Mouse (Mus musculus): ENCODE results near the gene Ttll5. TPM values are rescaled to one million over a fixed set of nuclear protein-coding genes. Genes with fewer than 3 reads are reported as not detected.

Gene Ttll5
- total and polyA plus RNA-seq, 3 experiments = 7.4 to 18.5 TPM; not detected in 1

DNA sequence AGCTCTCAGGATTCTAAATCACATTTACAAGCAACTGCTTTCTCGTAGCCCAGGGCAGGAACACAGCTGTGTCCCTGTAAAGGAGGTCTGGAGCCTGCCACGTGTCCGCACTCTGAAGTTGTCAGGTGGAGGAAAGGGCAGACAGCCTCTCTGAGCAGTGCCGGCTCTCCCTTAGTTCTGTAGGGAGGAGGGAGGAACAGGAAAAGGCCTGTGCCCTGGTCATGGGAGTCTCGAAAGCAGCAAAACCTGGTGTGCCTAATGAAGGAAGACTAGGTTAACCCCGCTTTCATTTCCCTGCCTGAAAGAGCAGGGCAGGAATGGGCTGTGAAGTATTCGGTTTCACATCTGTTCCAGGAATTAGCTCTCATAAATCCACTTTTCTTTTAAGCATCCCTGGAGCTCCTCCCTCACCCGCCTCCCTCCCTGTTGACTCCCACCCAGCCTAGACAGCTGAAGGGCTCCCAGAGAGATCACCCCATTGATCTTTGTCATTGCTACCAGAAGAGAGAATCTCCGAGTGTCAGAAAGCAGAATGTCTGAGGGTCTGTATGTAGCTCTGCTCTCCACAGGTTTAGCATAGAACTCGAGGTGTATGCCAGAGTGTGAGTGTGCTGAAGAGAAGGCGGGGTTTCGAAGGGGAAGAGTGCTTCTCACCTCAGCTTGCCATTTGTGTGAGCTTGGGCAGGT, 212.9 kb downstream of the Ttll5 start:
- Histone ChIP-seq H3K27ac (ENCODE audit: control insufficient read depth, low read depth, low read length) (no peak overlapping the region), H3K27me3 (ENCODE audit: control insufficient read depth in 1 of 2, insufficient read depth in 2 of 2, low read length in 2 of 2) (no peaks in the 10 kb centered on the region), H3K9ac (ENCODE audit: control insufficient read depth, low read depth, low read length, poor library complexity, severe bottlenecking) (no peak overlapping the region), H3K36me3 (ENCODE audit: control insufficient read depth in 1 of 2, insufficient read depth in 2 of 2, low read length in 2 of 2) (no peaks in the 10 kb centered on the region), H3K79me2 (ENCODE audit: control insufficient read depth, insufficient read depth, low read length, poor library complexity) (no peaks in the 10 kb centered on the region), H3K9me3 (replicated peaks; ENCODE audit: insufficient read depth, low read length) (no peaks in the 10 kb centered on the region), H3K4me3 (ENCODE audit: control insufficient read depth in 1 of 2, insufficient read depth in 1 of 2, low read depth in 2 of 2, low read length in 2 of 2) (no peak overlapping the region), H3K4me1 (ENCODE audit: control insufficient read depth in 1 of 2, insufficient read depth in 2 of 2, low read length in 2 of 2) (no peaks in the 10 kb centered on the region)
- no peak for TF ChIP-seq MAZ (IDR thresholded peaks at IDR 0.05; ENCODE audit: low read depth, low read length)
- no peak for TF ChIP-seq POLR2AphosphoS2 (IDR thresholded peaks at IDR 0.05; ENCODE audit: low read length)
- no peak for TF ChIP-seq TAL1 (IDR thresholded peaks at IDR 0.05; ENCODE audit: low read length)
- TF ChIP-seq E2F4 (IDR thresholded peaks at IDR 0.05; ENCODE audit: borderline replicate concordance, low read depth, low read length) = no peak
- no peak for TF ChIP-seq MYC (IDR thresholded peaks at IDR 0.05; ENCODE audit: low read depth, low read length)
- TF ChIP-seq USF2 (IDR thresholded peaks at IDR 0.05; ENCODE audit: borderline replicate concordance in 1 of 2, insufficient read depth in 1 of 2, low read depth in 1 of 2, low read length in 2 of 2) = no peak
- no peak for TF ChIP-seq SMC3 (IDR thresholded peaks at IDR 0.05; ENCODE audit: low read depth, low read length)
- TF ChIP-seq USF1 (IDR thresholded peaks at IDR 0.05; ENCODE audit: low read depth, low read length) = no peak
- no peak for TF ChIP-seq GABPA (IDR thresholded peaks at IDR 0.05; ENCODE audit: low read depth, low read length)
- no peak for TF ChIP-seq UBTF (IDR thresholded peaks at IDR 0.05; ENCODE audit: borderline replicate concordance, insufficient read depth, low read depth, low read length)
- TF ChIP-seq ZMIZ1 (IDR thresholded peaks at IDR 0.05; ENCODE audit: low read depth, low read length) = no peak
- TF ChIP-seq CHD1 (IDR thresholded peaks at IDR 0.05; ENCODE audit: low read depth, low read length) = no peak
- no peak for TF ChIP-seq MAX (IDR thresholded peaks at IDR 0.05; ENCODE audit: low read length)
- no peak for TF ChIP-seq RAD21 (IDR thresholded peaks at IDR 0.05; ENCODE audit: low read depth, low read length)
- no peak for DNase-seq (ENCODE audit: low read depth, low spot score)

DNA sequence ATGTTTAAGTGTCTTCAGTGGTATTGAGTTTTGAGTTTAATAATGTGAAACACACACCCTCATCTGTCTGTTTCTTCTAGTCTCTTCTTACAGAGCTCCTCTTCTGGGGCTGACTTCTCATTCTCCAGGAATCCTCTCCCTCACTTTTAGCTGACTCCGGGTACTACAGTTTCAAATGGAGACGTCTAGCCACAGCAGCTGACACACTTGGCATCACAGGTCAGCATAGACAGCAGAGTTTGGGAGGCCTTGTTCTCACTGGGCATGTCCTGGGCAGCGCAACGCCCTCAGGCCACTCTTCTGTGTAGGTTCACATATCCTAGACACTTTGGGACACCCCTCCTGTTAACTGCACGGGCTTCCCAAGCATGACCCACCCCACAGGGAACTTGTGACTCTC, 214.6 kb downstream of the Ttll5 start:
- H3K27me3 ChIP-seq (ENCODE audit: control insufficient read depth in 1 of 2, insufficient read depth in 2 of 2, low read length in 2 of 2) = no peaks in the 10 kb centered on the region
- no peak for DNase-seq (ENCODE audit: low read depth, low spot score)
- no peak for TF ChIP-seq ZKSCAN1 (IDR thresholded peaks at IDR 0.05; ENCODE audit: low read depth, low read length)
- no peak for TF ChIP-seq JUND (IDR thresholded peaks at IDR 0.05; ENCODE audit: low read depth, low read length)
- TF ChIP-seq MAZ (IDR thresholded peaks at IDR 0.05; ENCODE audit: low read depth, low read length) = no peak
- TF ChIP-seq CHD2 (IDR thresholded peaks at IDR 0.05; ENCODE audit: low read length) = no peak
- no peak for TF ChIP-seq GATA1 (IDR thresholded peaks at IDR 0.05; ENCODE audit: low read depth, low read length)
- no peak for TF ChIP-seq KAT2A (conservative IDR thresholded peaks at IDR 0.05; ENCODE audit: low read depth, low read length)
- TF ChIP-seq ELF1 (IDR thresholded peaks at IDR 0.05; ENCODE audit: low read depth, low read length) = no peak
- TF ChIP-seq POLR2A (IDR thresholded peaks at IDR 0.05; ENCODE audit: control insufficient read depth in 1 of 2, insufficient read depth in 1 of 2, low read depth in 1 of 2, low read length in 2 of 2, poor library complexity in 1 of 2) = no peak
- no peak for TF ChIP-seq TBP (IDR thresholded peaks at IDR 0.05; ENCODE audit: low read depth, low read length)
- no peak for TF ChIP-seq SIN3A (IDR thresholded peaks at IDR 0.05; ENCODE audit: low read length)
- no peak for TF ChIP-seq MAFK (IDR thresholded peaks at IDR 0.05; ENCODE audit: borderline replicate concordance, low read depth, low read length)

More for the DNA sequence above, 214.6 kb downstream of the Ttll5 start:
- Histone ChIP-seq H3K36me3 (ENCODE audit: control insufficient read depth in 1 of 2, insufficient read depth in 2 of 2, low read length in 2 of 2) (no peaks in the 10 kb centered on the region), H3K4me3 (ENCODE audit: control insufficient read depth in 1 of 2, insufficient read depth in 1 of 2, low read depth in 2 of 2, low read length in 2 of 2) (no peak overlapping the region), H3K79me2 (ENCODE audit: control insufficient read depth, insufficient read depth, low read length, poor library complexity) (no peaks in the 10 kb centered on the region), H3K27ac (ENCODE audit: control insufficient read depth, low read depth, low read length) (no peak overlapping the region), H3K9me3 (replicated peaks; ENCODE audit: insufficient read depth, low read length) (no peaks in the 10 kb centered on the region), H3K9ac (ENCODE audit: control insufficient read depth, low read depth, low read length, poor library complexity, severe bottlenecking) (no peak overlapping the region), H3K4me1 (ENCODE audit: control insufficient read depth in 1 of 2, insufficient read depth in 2 of 2, low read length in 2 of 2) (no peaks in the 10 kb centered on the region)
